Mouse (Mus musculus): ENCODE results near the gene Rbp3. TPM values are rescaled to one million over a fixed set of nuclear protein-coding genes. Genes with fewer than 3 reads are reported as not detected.

Rbp3 gene
- total and polyA plus RNA-seq, 3 experiments: not detected

GRCm38 (mm10) chr14:33993521-33994289 is 39.9 kb downstream of the Rbp3 start:
- Histone ChIP-seq H3K27me3 (ENCODE audit: control insufficient read depth in 1 of 2, insufficient read depth in 2 of 2, low read length in 2 of 2) (no peaks in the 10 kb centered on the region), H3K9ac (ENCODE audit: control insufficient read depth, low read depth, low read length, poor library complexity, severe bottlenecking) (no peak overlapping the region), H3K4me3 (ENCODE audit: control insufficient read depth in 1 of 2, insufficient read depth in 1 of 2, low read depth in 2 of 2, low read length in 2 of 2) (no peak overlapping the region), H3K4me1 (ENCODE audit: control insufficient read depth in 1 of 2, insufficient read depth in 2 of 2, low read length in 2 of 2) (no peaks in the 10 kb centered on the region), H3K79me2 (ENCODE audit: control insufficient read depth, insufficient read depth, low read length, poor library complexity) (no peaks in the 10 kb centered on the region), H3K27ac (ENCODE audit: control insufficient read depth, low read depth, low read length) (no peak overlapping the region), H3K36me3 (ENCODE audit: control insufficient read depth in 1 of 2, insufficient read depth in 2 of 2, low read length in 2 of 2) (no peaks in the 10 kb centered on the region), H3K9me3 (replicated peaks; ENCODE audit: insufficient read depth, low read length) (no peaks in the 10 kb centered on the region)
- DNase-seq (ENCODE audit: low read depth, low spot score): no peak
- no peak for TF ChIP-seq ETS1 (IDR thresholded peaks at IDR 0.05; ENCODE audit: low read depth, low read length)
- TF ChIP-seq E2F4 (IDR thresholded peaks at IDR 0.05; ENCODE audit: borderline replicate concordance, low read depth, low read length): no peak
- no peak for TF ChIP-seq MAZ (IDR thresholded peaks at IDR 0.05; ENCODE audit: low read depth, low read length)
- no peak for TF ChIP-seq ELF1 (IDR thresholded peaks at IDR 0.05; ENCODE audit: low read depth, low read length)
- TF ChIP-seq NELFE (IDR thresholded peaks at IDR 0.05; ENCODE audit: low read depth, low read length): no peak
- no peak for TF ChIP-seq SIN3A (IDR thresholded peaks at IDR 0.05; ENCODE audit: low read length)
- no peak for TF ChIP-seq MAFK (IDR thresholded peaks at IDR 0.05; ENCODE audit: borderline replicate concordance, low read depth, low read length)
- no peak for TF ChIP-seq KAT2A (conservative IDR thresholded peaks at IDR 0.05; ENCODE audit: low read depth, low read length)
- TF ChIP-seq UBTF (IDR thresholded peaks at IDR 0.05; ENCODE audit: borderline replicate concordance, insufficient read depth, low read depth, low read length): no peak
- no peak for TF ChIP-seq RAD21 (IDR thresholded peaks at IDR 0.05; ENCODE audit: low read depth, low read length)
- TF ChIP-seq CHD2 (IDR thresholded peaks at IDR 0.05; ENCODE audit: low read length): no peak
- TF ChIP-seq GATA1 (IDR thresholded peaks at IDR 0.05; ENCODE audit: low read depth, low read length): no peak
- TF ChIP-seq TCF12 (IDR thresholded peaks at IDR 0.05; ENCODE audit: low read depth, low read length): no peak
- TF ChIP-seq TBP (IDR thresholded peaks at IDR 0.05; ENCODE audit: low read depth, low read length): no peak
- TF ChIP-seq TAL1 (IDR thresholded peaks at IDR 0.05; ENCODE audit: low read length): no peak
- no peak for TF ChIP-seq ZMIZ1 (IDR thresholded peaks at IDR 0.05; ENCODE audit: low read depth, low read length)

- Histone ChIP-seq H3K27me3 (ENCODE audit: control insufficient read depth in 1 of 2, insufficient read depth in 2 of 2, low read length in 2 of 2) (no peaks in the 10 kb centered on the region), H3K4me1 (ENCODE audit: control insufficient read depth in 1 of 2, insufficient read depth in 2 of 2, low read length in 2 of 2) (no peaks in the 10 kb centered on the region), H3K9ac (ENCODE audit: control insufficient read depth, low read depth, low read length, poor library complexity, severe bottlenecking) (no peak overlapping the region), H3K79me2 (ENCODE audit: control insufficient read depth, insufficient read depth, low read length, poor library complexity) (no peaks in the 10 kb centered on the region), H3K36me3 (ENCODE audit: control insufficient read depth in 1 of 2, insufficient read depth in 2 of 2, low read length in 2 of 2) (no peaks in the 10 kb centered on the region), H3K9me3 (replicated peaks; ENCODE audit: insufficient read depth, low read length) (no peaks in the 10 kb centered on the region), H3K27ac (ENCODE audit: control insufficient read depth, low read depth, low read length) (no peak overlapping the region), H3K4me3 (ENCODE audit: control insufficient read depth in 1 of 2, insufficient read depth in 1 of 2, low read depth in 2 of 2, low read length in 2 of 2) (no peak overlapping the region)
- DNase-seq (ENCODE audit: low read depth, low spot score): no peak
- TF ChIP-seq CTCF (IDR thresholded peaks at IDR 0.05 in 2 of 3, conservative IDR thresholded peaks at IDR 0.05 in 1 of 3; ENCODE audit: control insufficient read depth in 1 of 3, insufficient read depth in 1 of 3, low read depth in 2 of 3, low read length in 3 of 3, poor library complexity in 1 of 3, severe bottlenecking in 1 of 3): no peak
- no peak for TF ChIP-seq MEF2A (IDR thresholded peaks at IDR 0.05; ENCODE audit: extremely low read depth, insufficient replicate concordance, low read depth, low read length, poor library complexity, severe bottlenecking)
- TF ChIP-seq MAZ (IDR thresholded peaks at IDR 0.05; ENCODE audit: low read depth, low read length): no peak
- no peak for TF ChIP-seq POLR2A (IDR thresholded peaks at IDR 0.05; ENCODE audit: control insufficient read depth in 1 of 2, insufficient read depth in 1 of 2, low read depth in 1 of 2, low read length in 2 of 2, poor library complexity in 1 of 2)
- TF ChIP-seq MYC (IDR thresholded peaks at IDR 0.05; ENCODE audit: low read depth, low read length): no peak
- no peak for TF ChIP-seq TBP (IDR thresholded peaks at IDR 0.05; ENCODE audit: low read depth, low read length)
- no peak for TF ChIP-seq MAX (IDR thresholded peaks at IDR 0.05; ENCODE audit: low read length)
- TF ChIP-seq GATA1 (IDR thresholded peaks at IDR 0.05; ENCODE audit: low read depth, low read length): no peak
- TF ChIP-seq ZKSCAN1 (IDR thresholded peaks at IDR 0.05; ENCODE audit: low read depth, low read length): no peak
- TF ChIP-seq BHLHE40 (IDR thresholded peaks at IDR 0.05; ENCODE audit: borderline replicate concordance, low read depth, low read length): no peak
- TF ChIP-seq POLR2AphosphoS2 (IDR thresholded peaks at IDR 0.05; ENCODE audit: low read length): no peak
- no peak for TF ChIP-seq NRF1 (IDR thresholded peaks at IDR 0.05; ENCODE audit: insufficient read depth, low read depth, low read length, poor library complexity, severe bottlenecking)
- TF ChIP-seq USF2 (IDR thresholded peaks at IDR 0.05; ENCODE audit: borderline replicate concordance in 1 of 2, insufficient read depth in 1 of 2, low read depth in 1 of 2, low read length in 2 of 2): no peak
- no peak for TF ChIP-seq POLR2AphosphoS5 (IDR thresholded peaks at IDR 0.05; ENCODE audit: borderline replicate concordance, low read depth, low read length)
- no peak for TF ChIP-seq RAD21 (IDR thresholded peaks at IDR 0.05; ENCODE audit: low read depth, low read length)
- no peak for TF ChIP-seq MAFK (IDR thresholded peaks at IDR 0.05; ENCODE audit: borderline replicate concordance, low read depth, low read length)
- no peak for TF ChIP-seq HCFC1 (IDR thresholded peaks at IDR 0.05; ENCODE audit: low read depth, low read length)
- TF ChIP-seq E2F4 (IDR thresholded peaks at IDR 0.05; ENCODE audit: borderline replicate concordance, low read depth, low read length): no peak
- TF ChIP-seq USF1 (IDR thresholded peaks at IDR 0.05; ENCODE audit: low read depth, low read length): no peak
- no peak for TF ChIP-seq SIN3A (IDR thresholded peaks at IDR 0.05; ENCODE audit: low read length)
These were observed 43.6 kb downstream of the Rbp3 start for GRCm38 (mm10) chr14:33997427-33997826.
